Mouse (Mus musculus) heart, embryonic 11.5 days (tissue): ENCODE measurements around the gene Dedd2. TPM values are rescaled to one million over a fixed set of nuclear protein-coding genes. Genes with fewer than 3 reads are reported as not detected.
A peak's percentile ranks its signal among the peaks of the same experiment; 100 is the strongest.

ENCODE experiments used
- ATAC-seq: fragments of 200-750 bp; cut with Nextera tagmentation; replicated peaks from 2 replicates; pipeline ENCODE4 v1.8.0; 2017; ENCODE audit warnings: moderate library complexity; ENCODE audit not compliant: insufficient number of reproducible peaks, low FRiP score, low TSS enrichment
- H3K27ac ChIP-seq: fragments of 300-500 bp; sonication (generic); 2 replicates; pipeline ENCODE4 v1.5.1; 2014; ENCODE audit warnings: mild to moderate bottlenecking, low read depth, low read length
- H3K27me3 ChIP-seq: fragments of 300-500 bp; sonication (generic); 2 replicates; pipeline ENCODE4 v1.6.1; 2014; ENCODE audit warnings: mild to moderate bottlenecking, low read length, mixed read lengths; ENCODE audit not compliant: control insufficient read depth, insufficient read depth
- H3K36me3 ChIP-seq: fragments of 300-500 bp; sonication (generic); 2 replicates; pipeline ENCODE4 v1.6.1; 2014; ENCODE audit warnings: mild to moderate bottlenecking, low read length, moderate library complexity, mixed read lengths; ENCODE audit not compliant: control insufficient read depth, insufficient read depth
- H3K4me1 ChIP-seq: fragments of 300-500 bp; sonication (generic); 2 replicates; pipeline ENCODE4 v1.6.1; 2014; ENCODE audit warnings: low read length; ENCODE audit not compliant: control insufficient read depth, insufficient read depth
- H3K4me2 ChIP-seq: fragments of 300-500 bp; sonication (generic); 2 replicates; pipeline ENCODE4 v1.6.1; 2014; ENCODE audit warnings: mild to moderate bottlenecking, moderate library complexity
- H3K4me3 ChIP-seq: fragments of 300-500 bp; sonication (generic); 2 replicates; pipeline ENCODE4 v1.5.1; 2014; ENCODE audit warnings: low read depth, low read length
- H3K9ac ChIP-seq: fragments of 300-500 bp; sonication (generic); 2 replicates; pipeline ENCODE4 v1.6.1; 2014; ENCODE audit warnings: mild to moderate bottlenecking, low read depth, low read length, moderate library complexity
- H3K9me3 ChIP-seq: fragments of 300-500 bp; sonication (generic); replicated peaks from 2 replicates; pipeline ENCODE4 v1.6.1; 2016; ENCODE audit warnings: low read length; ENCODE audit not compliant: control insufficient read depth
- WGBS: fragments of 180-500 bp; shearing (Covaris S2); extraction: QIAGEN DNeasy Blood & Tissue Kit; methylation state at CpG from one replicate; pipeline ENCODE4 v1.1.7; 2014; ENCODE audit not compliant: insufficient replicate concordance; 5-methylcytosine and 5-hydroxymethylcytosine counted together
- polyA plus RNA-seq: library from polyadenylated mRNA; unstranded; fragments of >200 nt; fragmentation: Nextera tagmentation; extraction: Ambion mirVana; gene quantifications from 2 replicates; pipeline ENCODE4 v1.2.1, GENCODE M21; 2014

The Dedd2 gene
- polyA plus RNA-seq, 1 experiment from 2014 or later: 5.3 TPM

GRCm38 (mm10) chr7:25214172-25214571 is 6.2 kb downstream of the Dedd2 start:
- H3K27me3 ChIP-seq: no peaks in the 10 kb centered on the region
- H3K36me3 ChIP-seq: peaks cover 3% of the 10 kb centered on the region; the same call in 1 of the 2 replicates
- no peak overlapping the region for H3K27ac ChIP-seq
- H3K9me3 ChIP-seq: no peaks in the 10 kb centered on the region
- H3K9ac ChIP-seq: no peak overlapping the region
- no peak overlapping the region for H3K4me2 ChIP-seq
- WGBS: 87% methylated on average over 2 of the region's 2 CpGs
- peaks cover 5% of the 10 kb centered on the region; the same call in 1 of the 2 replicates for H3K4me1 ChIP-seq
- ATAC-seq: no peak
- H3K4me3 ChIP-seq: no peak overlapping the region

GRCm38 (mm10) chr7:25213099-25213498 is 7.3 kb downstream of the Dedd2 start:
- WGBS: 79% methylated on average over 3 of the region's 3 CpGs
- Histone ChIP-seq H3K27me3 (no peaks in the 10 kb centered on the region), H3K4me3 (no peak overlapping the region), H3K27ac (no peak overlapping the region), H3K36me3 (peaks cover 3% of the 10 kb centered on the region; the same call in 1 of the 2 replicates), H3K9ac (no peak overlapping the region), H3K4me1 (no peaks in the 10 kb centered on the region), H3K9me3 (no peaks in the 10 kb centered on the region), H3K4me2 (no peak overlapping the region)
- ATAC-seq: no peak

GRCm38 (mm10) chr7:25210482-25210881 is 9.9 kb downstream of the Dedd2 start:
- H3K27ac ChIP-seq: no peak overlapping the region
- peak overlapping the region; percentile 16; the same call in 1 of the 2 replicates for H3K9ac ChIP-seq
- no peaks in the 10 kb centered on the region for H3K27me3 ChIP-seq
- ATAC-seq: no peak
- 84% methylated on average over 4 of the region's 4 CpGs for whole genome bisulfite sequencing
- H3K4me3 ChIP-seq: no peak overlapping the region
- peaks cover 3% of the 10 kb centered on the region; the same call in 1 of the 2 replicates for H3K36me3 ChIP-seq
- no peaks in the 10 kb centered on the region for H3K9me3 ChIP-seq
- H3K4me2 ChIP-seq: no peak overlapping the region
- 0 out of 2 replicates have a peak, but pooled peaks cover under 1% of the 10 kb centered on the region for H3K4me1 ChIP-seq

GRCm38 (mm10) chr7:25209161-25209622 is 11.2 kb downstream of the Dedd2 start:
- Histone ChIP-seq H3K36me3 (peaks cover 3% of the 10 kb centered on the region; the same call in 1 of the 2 replicates), H3K9ac (no peak overlapping the region), H3K4me1 (0 out of 2 replicates have a peak, but pooled peaks cover 2% of the 10 kb centered on the region), H3K4me2 (no peak overlapping the region; the same call in 1 of the 2 replicates), H3K9me3 (no peaks in the 10 kb centered on the region), H3K4me3 (no peak overlapping the region), H3K27ac (no peak overlapping the region), H3K27me3 (no peaks in the 10 kb centered on the region)
- 77% methylated on average over 3 of the region's 3 CpGs for WGBS
- ATAC-seq: 0 out of 2 replicates have a peak, but pooled peaks have one; percentile 40

DNA sequence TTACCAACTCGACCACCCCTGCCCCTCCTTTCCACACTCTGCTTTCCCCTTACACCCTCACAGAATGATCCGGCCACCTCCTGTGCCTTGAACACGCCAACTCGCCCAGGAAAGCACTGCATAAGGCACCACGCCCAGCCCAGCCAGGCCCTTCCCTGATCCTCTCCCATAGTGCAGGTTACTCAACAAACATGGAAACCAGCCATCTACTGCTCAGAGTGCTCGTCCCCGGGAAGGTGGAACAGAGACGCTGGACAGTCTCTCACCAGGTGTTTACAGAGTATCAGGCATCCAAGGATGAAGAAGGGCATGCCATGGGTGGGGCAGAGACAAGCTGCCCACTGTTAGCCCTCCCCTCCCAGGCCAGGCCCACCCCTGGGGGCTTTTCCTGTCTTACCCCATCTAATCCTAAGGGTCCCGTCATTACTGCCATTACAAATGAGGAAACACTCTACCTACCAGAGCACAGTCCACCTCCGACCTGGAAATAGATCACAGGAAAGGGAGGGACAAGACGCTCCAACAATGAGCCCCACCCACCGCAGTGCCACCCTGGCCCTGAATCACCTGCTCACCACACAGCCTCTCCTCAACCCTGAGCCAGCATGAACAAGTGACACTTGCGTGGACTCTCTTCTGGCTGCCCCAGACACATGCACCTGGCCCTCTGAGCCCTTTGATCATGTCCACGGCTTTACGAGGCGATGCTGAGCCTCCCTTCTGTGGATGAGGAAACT is 14.2 kb downstream of the Dedd2 start:
- no peak overlapping the region for H3K9ac ChIP-seq
- ATAC-seq: no peak
- H3K9me3 ChIP-seq: no peaks in the 10 kb centered on the region
- H3K4me3 ChIP-seq: no peak overlapping the region
- WGBS: 88% methylated on average over 16 of the region's 16 CpGs
- 0 out of 2 replicates have a peak, but pooled peaks cover 2% of the 10 kb centered on the region for H3K4me1 ChIP-seq
- no peak overlapping the region for H3K4me2 ChIP-seq
- peaks cover 5% of the 10 kb centered on the region; the same call in 1 of the 2 replicates for H3K36me3 ChIP-seq
- no peaks in the 10 kb centered on the region for H3K27me3 ChIP-seq
- no peak overlapping the region for H3K27ac ChIP-seq

DNA sequence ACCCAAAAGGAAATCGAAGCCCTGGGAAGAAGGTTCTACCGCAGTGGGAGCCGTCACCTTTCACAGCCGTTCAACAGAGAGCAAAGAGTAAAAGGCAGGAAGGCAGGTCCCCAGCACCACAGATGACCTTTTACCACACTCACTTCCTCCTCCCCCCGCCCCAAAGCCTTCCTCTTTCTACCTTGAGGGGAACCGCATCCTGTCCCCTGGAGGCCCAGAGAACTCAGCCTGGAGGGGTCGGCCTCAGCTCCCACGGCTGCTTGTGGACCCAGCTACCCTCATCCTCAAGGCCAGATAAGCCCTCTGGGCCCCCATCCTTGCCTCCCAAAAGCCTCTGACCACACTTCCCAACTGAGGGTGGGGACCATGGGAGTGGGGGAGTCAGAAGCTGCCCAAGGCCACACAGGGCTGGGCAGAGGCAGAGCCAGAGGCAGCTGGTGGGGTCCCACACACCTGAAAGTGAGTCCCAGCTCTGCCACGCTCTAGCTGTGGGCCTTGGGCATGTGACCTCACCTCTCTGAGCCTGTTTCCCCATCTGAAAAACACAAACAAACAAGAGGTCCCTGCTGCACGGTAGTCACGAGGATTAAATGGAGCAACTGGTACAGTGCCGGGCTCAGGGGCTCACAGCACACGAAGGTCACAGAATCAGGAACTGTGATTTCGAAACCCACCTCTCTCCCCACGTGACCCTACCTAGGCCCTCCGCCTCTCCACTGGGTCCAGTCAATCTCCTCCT is 14.9 kb downstream of the Dedd2 start:
- H3K9me3 ChIP-seq: no peaks in the 10 kb centered on the region
- H3K4me2 ChIP-seq: no peak overlapping the region
- H3K4me3 ChIP-seq: no peak overlapping the region
- 0 out of 2 replicates have a peak overlapping the region, but pooled peaks have one; percentile 34 for H3K9ac ChIP-seq
- 0 out of 2 replicates have a peak, but pooled peaks cover 2% of the 10 kb centered on the region for H3K4me1 ChIP-seq
- ATAC-seq: no peak
- peaks cover 4% of the 10 kb centered on the region; the same call in 1 of the 2 replicates for H3K36me3 ChIP-seq
- no peaks in the 10 kb centered on the region for H3K27me3 ChIP-seq
- no peak overlapping the region for H3K27ac ChIP-seq
- WGBS: 80% methylated on average over 16 of the region's 16 CpGs

DNA sequence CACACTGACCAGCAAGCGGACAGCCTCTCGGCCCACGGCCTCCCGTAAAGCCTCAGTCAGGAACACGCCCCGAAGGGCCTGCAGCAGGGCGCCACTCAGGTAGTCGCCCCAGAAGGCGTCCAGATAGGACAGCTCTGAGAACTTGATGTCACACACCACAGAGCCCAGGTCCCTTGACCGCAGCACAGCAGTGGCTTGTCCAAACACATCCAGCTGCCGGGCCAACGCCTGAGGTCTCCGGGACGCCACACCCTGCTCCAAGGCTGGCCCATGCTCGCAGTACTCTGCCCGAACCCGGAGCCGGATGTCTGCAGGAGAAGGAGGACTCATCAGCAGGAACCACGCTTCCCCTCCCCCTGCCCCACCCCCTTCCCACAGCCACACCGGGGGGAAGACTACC is 16.8 kb downstream of the Dedd2 start:
- Histone ChIP-seq H3K4me2 (no peak overlapping the region), H3K4me1 (0 out of 2 replicates have a peak, but pooled peaks cover 2% of the 10 kb centered on the region), H3K36me3 (0 out of 2 replicates have a peak, but pooled peaks cover 2% of the 10 kb centered on the region), H3K4me3 (no peak overlapping the region), H3K9me3 (no peaks in the 10 kb centered on the region), H3K9ac (no peak overlapping the region), H3K27me3 (no peaks in the 10 kb centered on the region), H3K27ac (no peak overlapping the region)
- no peak for ATAC-seq
- 85% methylated on average over 20 of the region's 20 CpGs for WGBS

DNA sequence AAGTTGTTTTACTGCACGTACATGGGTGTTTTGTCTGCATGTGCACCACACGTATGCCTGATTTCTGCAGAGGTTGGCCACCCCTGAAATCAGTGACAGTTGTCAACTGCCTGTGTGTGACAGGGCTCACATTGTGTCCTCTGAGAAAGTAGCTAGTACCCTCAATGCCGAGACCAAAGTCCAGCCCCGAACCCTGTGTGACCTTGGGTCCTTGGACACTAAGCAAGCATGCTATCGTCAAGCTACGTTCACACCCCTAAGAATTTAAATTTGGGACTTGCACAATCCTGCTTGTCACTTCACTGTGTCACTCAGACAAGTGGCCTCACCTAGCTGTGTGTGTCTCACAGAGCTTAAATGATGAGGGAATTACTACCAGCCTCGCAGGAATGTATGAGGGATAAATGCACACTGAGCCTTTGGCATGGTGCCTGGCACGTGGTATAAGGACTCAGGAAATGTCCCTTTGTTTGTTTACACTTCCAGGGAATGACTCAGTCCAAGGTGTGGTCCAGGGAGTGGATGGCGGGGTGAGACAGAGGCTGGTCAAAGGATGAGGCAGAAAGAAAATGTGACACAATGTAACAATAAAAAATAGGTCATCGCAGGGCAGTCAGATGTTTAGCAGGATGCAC is 22.9 kb downstream of the Dedd2 start:
- Histone ChIP-seq H3K27ac (0 out of 2 replicates have a peak overlapping the region, but pooled peaks have one; percentile 6), H3K9ac (no peak overlapping the region), H3K36me3 (0 out of 2 replicates have a peak, but pooled peaks cover 2% of the 10 kb centered on the region), H3K4me2 (no peak overlapping the region), H3K4me3 (no peak overlapping the region), H3K9me3 (no peaks in the 10 kb centered on the region), H3K27me3 (0 out of 2 replicates have a peak, but pooled peaks cover 2% of the 10 kb centered on the region), H3K4me1 (0 out of 2 replicates have a peak, but pooled peaks cover 4% of the 10 kb centered on the region)
- no peak for ATAC-seq
- 56% methylated on average over 10 of the region's 10 CpGs for WGBS
